Mouse (Mus musculus): ENCODE results near the gene Sorl1.

DNA sequence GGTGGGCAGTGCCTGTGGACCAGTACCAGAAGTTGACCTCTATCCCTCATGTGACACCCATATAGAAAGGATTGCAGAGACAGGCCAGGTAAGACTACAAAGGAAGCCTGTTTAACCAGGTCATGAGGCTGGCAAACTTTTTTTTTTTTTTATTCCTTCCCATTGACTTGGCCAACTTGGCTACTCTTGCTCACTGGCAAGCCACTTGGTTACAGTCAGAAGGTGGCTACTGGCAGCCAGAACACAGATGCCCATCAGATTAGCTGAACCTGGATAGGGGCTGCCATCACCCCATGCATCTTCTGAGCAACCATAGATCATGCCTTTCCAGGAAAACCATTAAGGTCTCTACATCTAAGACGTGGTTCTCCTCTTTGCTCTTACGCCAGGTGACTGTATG is 31.3 kb downstream of the Sorl1 start:
- no peak for TF ChIP-seq EP300 (IDR thresholded peaks at IDR 0.05; ENCODE audit: low read depth)
- TF ChIP-seq CTCF (IDR thresholded peaks at IDR 0.05; ENCODE audit: low read depth): no peak

Data from heart, postnatal 0 days (tissue).